Mouse (Mus musculus) kidney, embryonic 14.5 days (tissue): ENCODE measurements at regions not wholly inside any gene's neighbourhood (a gene's known extent, or its start where the extent isn't known, plus 50 kb on each side); places are given as distances from the start of the nearest gene placed in this dataset.

Experiments used
- ATAC-seq: fragments of 200-750 bp; cut with Nextera tagmentation; 2 replicates; pipeline ENCODE4 v1.8.0; 2017; ENCODE audit warnings: moderate number of reproducible peaks, mild to moderate bottlenecking, moderate TSS enrichment, moderate library complexity; ENCODE audit not compliant: low FRiP score, low TSS enrichment
- H3K27ac ChIP-seq: fragments of 300-500 bp; sonication (generic); 2 replicates; pipeline ENCODE4 v1.5.1; 2014; ENCODE audit warnings: low read depth, mild to moderate bottlenecking, low read length, moderate library complexity, mixed read lengths
- H3K27me3 ChIP-seq: fragments of 300-500 bp; sonication (generic); 2 replicates; pipeline ENCODE4 v1.6.1; 2014; ENCODE audit warnings: mild to moderate bottlenecking, low read length; ENCODE audit not compliant: control insufficient read depth, insufficient read depth
- H3K36me3 ChIP-seq: fragments of 300-500 bp; sonication (generic); 2 replicates; pipeline ENCODE4 v1.6.1; 2014; ENCODE audit warnings: low read length, mixed read lengths; ENCODE audit not compliant: control insufficient read depth, insufficient read depth
- H3K4me1 ChIP-seq: fragments of 300-500 bp; sonication (generic); 2 replicates; pipeline ENCODE4 v1.6.1; 2014; ENCODE audit warnings: low read length, mixed read lengths; ENCODE audit not compliant: control insufficient read depth, insufficient read depth
- H3K4me2 ChIP-seq: fragments of 300-500 bp; sonication (generic); replicated peaks from 2 replicates; pipeline ENCODE4 v1.6.1; 2014; ENCODE audit warnings: low read depth, mild to moderate bottlenecking, low read length
- H3K4me3 ChIP-seq: fragments of 300-500 bp; sonication (generic); 2 replicates; pipeline ENCODE4 v1.5.1; 2014; ENCODE audit warnings: mild to moderate bottlenecking, low read length
- H3K9ac ChIP-seq: fragments of 300-500 bp; sonication (generic); 2 replicates; pipeline ENCODE4 v1.6.1; 2014; ENCODE audit warnings: low read depth, mild to moderate bottlenecking, low read length, moderate library complexity
- H3K9me3 ChIP-seq: fragments of 300-500 bp; sonication (generic); 2 replicates; pipeline ENCODE4 v1.6.1; 2016; ENCODE audit warnings: low read length; ENCODE audit not compliant: control insufficient read depth
- WGBS: fragments of 180-500 bp; shearing (Covaris S2); extraction: QIAGEN DNeasy Blood & Tissue Kit; methylation state at CpG from one replicate; pipeline ENCODE4 v1.1.7; 2014; 5-methylcytosine and 5-hydroxymethylcytosine counted together

GRCm38 (mm10) chr8:7092831-7093230 is 1568.2 kb downstream of the Efnb2 start:
- Histone ChIP-seq H3K36me3 (no peaks in the 10 kb centered on the region), H3K4me1 (no peaks in the 10 kb centered on the region), H3K4me2 (no peak overlapping the region), H3K27ac (no peak overlapping the region), H3K9me3 (no peaks in the 10 kb centered on the region), H3K27me3 (no peaks in the 10 kb centered on the region), H3K4me3 (no peak overlapping the region), H3K9ac (no peak overlapping the region)
- WGBS: 70% methylated on average over 2 of the region's 2 CpGs
- ATAC-seq: no peak

DNA sequence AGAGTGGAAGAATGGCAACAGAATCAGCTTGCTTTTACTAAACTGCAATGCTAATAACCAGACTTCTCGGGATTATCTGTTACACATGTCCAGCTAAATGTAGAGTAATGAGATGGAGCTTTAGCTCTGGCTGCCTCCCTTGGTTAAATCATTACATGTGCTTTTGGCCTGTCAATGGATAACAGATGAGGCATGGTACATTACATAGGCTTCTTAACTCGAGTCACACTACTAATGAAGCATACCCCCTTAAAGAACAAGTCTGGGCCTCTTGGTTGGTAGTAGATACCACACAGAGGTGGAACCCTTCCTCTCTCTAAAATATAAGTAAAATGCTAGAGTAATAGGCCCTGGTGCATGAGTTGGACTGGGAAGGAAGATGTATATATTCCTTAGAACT is 1572.9 kb downstream of the Efnb2 start:
- no peaks in the 10 kb centered on the region for H3K27me3 ChIP-seq
- no peaks in the 10 kb centered on the region for H3K4me1 ChIP-seq
- 54% methylated on average over 2 of the region's 2 CpGs for WGBS
- no peak overlapping the region for H3K9ac ChIP-seq
- ATAC-seq: no peak
- H3K4me3 ChIP-seq: no peak overlapping the region
- H3K9me3 ChIP-seq: no peaks in the 10 kb centered on the region
- no peak overlapping the region for H3K27ac ChIP-seq
- no peaks in the 10 kb centered on the region for H3K36me3 ChIP-seq
- H3K4me2 ChIP-seq: no peak overlapping the region

- no peak overlapping the region for H3K4me2 ChIP-seq
- H3K36me3 ChIP-seq: no peaks in the 10 kb centered on the region
- H3K9ac ChIP-seq: no peak overlapping the region
- no peaks in the 10 kb centered on the region for H3K4me1 ChIP-seq
- no peak for ATAC-seq
- no peak overlapping the region for H3K27ac ChIP-seq
- no peaks in the 10 kb centered on the region for H3K27me3 ChIP-seq
- H3K4me3 ChIP-seq: no peak overlapping the region
- 74% methylated on average over 4 of the region's 4 CpGs for WGBS
- no peaks in the 10 kb centered on the region for H3K9me3 ChIP-seq
These were observed 1600.8 kb downstream of the Efnb2 start for GRCm38 (mm10) chr8:7060255-7060656.

DNA sequence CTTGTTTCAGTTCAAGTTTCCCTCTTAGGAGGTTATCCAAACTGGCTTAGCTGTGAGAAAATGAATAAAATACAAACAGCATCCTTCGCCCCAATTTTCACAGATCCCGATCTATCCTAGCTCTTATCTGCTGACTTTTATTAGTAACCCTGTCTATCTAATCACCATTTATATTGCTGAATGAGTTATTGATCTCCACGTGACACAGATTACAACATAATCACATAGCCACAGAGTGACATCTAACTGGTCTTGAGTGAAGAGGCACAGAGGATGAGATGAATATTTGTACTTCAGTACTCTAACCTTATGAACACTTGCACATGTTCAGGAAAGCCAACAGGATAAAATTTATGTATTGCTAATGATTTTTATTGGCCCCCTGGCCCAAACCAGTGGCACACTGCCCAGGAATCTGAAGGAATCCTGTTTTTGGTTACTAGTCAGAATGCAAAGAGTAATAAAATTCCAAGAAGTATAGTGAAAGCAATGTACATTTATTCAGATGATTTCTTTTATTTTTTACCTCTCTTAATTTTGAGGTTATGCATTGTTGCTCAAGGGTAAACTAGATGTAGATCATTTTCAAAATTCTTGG is 1634.7 kb downstream of the Efnb2 start:
- Histone ChIP-seq H3K27me3 (no peaks in the 10 kb centered on the region), H3K9me3 (no peaks in the 10 kb centered on the region), H3K27ac (no peak overlapping the region), H3K4me1 (no peaks in the 10 kb centered on the region), H3K4me3 (no peak overlapping the region), H3K4me2 (no peak overlapping the region), H3K9ac (no peak overlapping the region), H3K36me3 (no peaks in the 10 kb centered on the region)
- WGBS: 58% methylated on average over 3 of the region's 3 CpGs
- no peak for ATAC-seq

GRCm38 (mm10) chr8:7024336-7024735 is 1636.7 kb downstream of the Efnb2 start:
- no peak overlapping the region for H3K9ac ChIP-seq
- no peaks in the 10 kb centered on the region for H3K36me3 ChIP-seq
- no peaks in the 10 kb centered on the region for H3K4me1 ChIP-seq
- H3K27ac ChIP-seq: no peak overlapping the region
- H3K4me3 ChIP-seq: no peak overlapping the region
- no peaks in the 10 kb centered on the region for H3K27me3 ChIP-seq
- ATAC-seq: no peak
- H3K4me2 ChIP-seq: no peak overlapping the region
- no peaks in the 10 kb centered on the region for H3K9me3 ChIP-seq
- 94% methylated on average over 3 of the region's 3 CpGs for whole genome bisulfite sequencing

DNA sequence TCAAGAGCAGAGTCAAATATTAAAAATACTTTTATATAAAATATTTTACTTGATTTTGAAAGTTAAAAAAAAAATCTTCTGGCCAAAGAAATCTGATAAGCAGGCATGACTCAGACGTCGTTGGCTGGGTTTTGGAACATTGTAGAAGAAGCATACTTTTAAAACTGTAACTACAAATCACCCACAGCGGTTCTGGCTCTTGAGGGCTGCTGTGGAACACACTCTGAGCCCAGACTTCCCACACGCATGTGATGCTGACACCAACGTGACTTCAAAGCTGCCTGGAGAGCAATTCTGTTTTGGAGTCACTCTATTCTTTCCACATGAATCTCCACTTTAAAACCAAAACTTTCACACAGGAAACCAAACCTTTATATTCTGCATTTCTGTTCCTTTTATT is 1649.2 kb downstream of the Efnb2 start:
- Histone ChIP-seq H3K4me3 (no peak overlapping the region), H3K4me1 (no peaks in the 10 kb centered on the region), H3K27me3 (no peaks in the 10 kb centered on the region), H3K9ac (no peak overlapping the region), H3K4me2 (no peak overlapping the region), H3K36me3 (no peaks in the 10 kb centered on the region), H3K9me3 (no peaks in the 10 kb centered on the region), H3K27ac (no peak overlapping the region)
- WGBS: 57% methylated on average over 5 of the region's 5 CpGs
- ATAC-seq: no peak

- WGBS: 92% methylated on average over 2 of the region's 2 CpGs
- ATAC-seq: no peak
- H3K4me3 ChIP-seq: no peak overlapping the region
- no peaks in the 10 kb centered on the region for H3K36me3 ChIP-seq
- H3K4me1 ChIP-seq: no peaks in the 10 kb centered on the region
- no peak overlapping the region for H3K9ac ChIP-seq
- H3K4me2 ChIP-seq: no peak overlapping the region
- no peaks in the 10 kb centered on the region for H3K27me3 ChIP-seq
- no peaks in the 10 kb centered on the region for H3K9me3 ChIP-seq
- no peak overlapping the region for H3K27ac ChIP-seq
These were observed 1669.5 kb downstream of the Efnb2 start for GRCm38 (mm10) chr8:6991516-6991915.

DNA sequence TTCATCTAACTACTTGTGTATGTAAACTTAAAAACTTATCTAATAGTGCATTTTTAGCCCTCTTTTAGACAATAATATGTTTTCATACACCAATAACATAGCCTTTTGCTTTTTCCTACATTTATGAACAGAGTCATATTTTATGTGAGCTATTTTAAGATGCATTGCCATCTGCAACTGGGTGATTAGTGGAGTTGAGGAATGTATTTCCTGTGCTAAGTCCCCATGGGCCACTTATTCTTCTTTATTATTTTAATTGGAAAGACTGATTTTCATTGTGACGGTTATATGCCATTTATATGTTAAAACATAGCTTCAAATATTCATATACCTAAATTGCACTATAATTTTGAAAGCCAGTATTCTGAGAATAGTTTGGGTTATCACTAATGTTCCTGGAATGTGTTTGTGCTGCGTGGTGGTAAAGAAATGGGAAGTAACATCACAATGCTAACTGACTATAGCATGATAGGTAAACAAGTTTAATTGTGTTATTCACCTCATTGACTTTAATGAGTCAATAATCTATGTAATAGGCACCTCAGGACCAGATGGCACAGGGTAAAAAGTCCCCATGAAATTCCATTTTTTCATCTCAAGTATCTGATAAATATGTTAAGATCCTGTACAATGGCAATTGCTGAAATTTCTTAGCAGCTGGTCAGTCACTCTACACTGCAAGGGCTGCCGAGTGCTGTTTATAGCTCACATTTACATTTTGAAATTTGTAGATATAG is 1671.5 kb downstream of the Efnb2 start:
- no peak overlapping the region for H3K27ac ChIP-seq
- no peak for ATAC-seq
- no peaks in the 10 kb centered on the region for H3K9me3 ChIP-seq
- H3K4me3 ChIP-seq: no peak overlapping the region
- H3K9ac ChIP-seq: no peak overlapping the region
- 79% methylated on average over 3 of the region's 3 CpGs for WGBS
- no peaks in the 10 kb centered on the region for H3K36me3 ChIP-seq
- no peaks in the 10 kb centered on the region for H3K27me3 ChIP-seq
- no peaks in the 10 kb centered on the region for H3K4me1 ChIP-seq
- H3K4me2 ChIP-seq: no peak overlapping the region

DNA sequence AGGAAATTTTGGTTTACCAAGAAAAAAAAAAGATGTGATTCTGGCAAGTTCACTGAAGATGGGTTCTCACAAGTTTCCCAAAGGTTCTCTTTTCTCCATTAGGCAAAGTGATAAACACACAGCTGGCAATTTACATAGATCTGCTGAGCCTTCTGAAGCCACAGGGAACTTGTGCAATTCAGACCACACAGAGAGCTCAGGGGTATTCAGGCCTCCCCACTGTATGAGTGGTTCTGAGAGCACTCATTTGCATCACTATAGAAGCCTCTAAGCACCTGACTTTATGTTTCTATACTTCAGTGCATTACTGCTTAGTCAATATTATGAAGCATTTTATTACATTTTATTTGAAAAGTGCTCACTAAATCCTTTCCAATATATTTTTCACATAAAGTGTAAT is 1687.1 kb downstream of the Efnb2 start:
- H3K27me3 ChIP-seq: no peaks in the 10 kb centered on the region
- H3K36me3 ChIP-seq: no peaks in the 10 kb centered on the region
- no peak overlapping the region for H3K4me3 ChIP-seq
- ATAC-seq: no peak
- no peaks in the 10 kb centered on the region for H3K4me1 ChIP-seq
- no peak overlapping the region for H3K9ac ChIP-seq
- H3K4me2 ChIP-seq: no peak overlapping the region
- no peaks in the 10 kb centered on the region for H3K9me3 ChIP-seq
- no peak overlapping the region for H3K27ac ChIP-seq
